ENCODE assay signal across 12 mouse cellular contexts in the genomic region with DNA sequence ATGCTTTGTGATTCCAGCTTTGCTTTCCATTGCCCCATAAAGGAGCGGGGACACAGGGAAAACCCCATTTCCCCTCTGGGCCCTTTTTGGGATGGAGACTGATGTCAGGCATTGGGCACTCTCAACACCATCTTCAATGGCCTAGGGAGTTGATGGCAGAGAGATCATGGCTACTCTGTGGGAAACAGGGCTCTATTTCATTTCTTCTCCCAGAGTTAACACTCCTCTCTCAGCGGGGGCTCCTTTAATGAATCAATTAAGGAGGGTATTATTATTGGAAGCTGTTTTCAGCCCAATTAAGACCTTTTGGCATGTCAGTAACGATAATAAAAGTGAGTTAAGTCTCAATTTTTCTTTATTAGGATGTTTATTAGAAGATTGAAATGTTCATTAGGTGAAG.
"Had no signal": no experiment of that assay in that cellular context is flagged by ENCODE, and none has a peak within 500 bp of the region (broad histone marks: within the 10 kb centered on the region; RNA-seq: fewer than 3 reads in every experiment).

No protein-coding gene starts in this region.

- DNase-seq: kidney, postnatal 14 days; lung, embryonic 14.5 days; lung, postnatal 10 days; lung, postnatal 4 days; midbrain, embryonic 14.5 days; right cerebral cortex, adult 18-20 months; right cerebral cortex, postnatal 25 days had no signal

- H3K9me3 ChIP-seq: limb, embryonic 15.5 days; liver, embryonic 12.5 days; midbrain, embryonic 10.5 days had no signal

- H3K4me3 ChIP-seq: left cerebral cortex, adult 2 months; limb, embryonic 15.5 days; liver, embryonic 12.5 days; midbrain, embryonic 10.5 days; myocyte had no signal

- H3K4me1 ChIP-seq: limb, embryonic 15.5 days; liver, embryonic 12.5 days; midbrain, embryonic 10.5 days had no signal

- H3K27ac ChIP-seq: left cerebral cortex, adult 2 months; limb, embryonic 15.5 days; liver, embryonic 12.5 days; midbrain, embryonic 10.5 days had no signal

- H3K27me3 ChIP-seq: limb, embryonic 15.5 days; liver, embryonic 12.5 days had no signal

- H3K36me3 ChIP-seq: limb, embryonic 15.5 days; liver, embryonic 12.5 days; midbrain, embryonic 10.5 days had no signal

- H3K9ac ChIP-seq: limb, embryonic 15.5 days; liver, embryonic 12.5 days; lung, embryonic 14.5 days had no signal

- ATAC-seq: liver, embryonic 12.5 days had no signal

- H3K4me2 ChIP-seq: limb, embryonic 15.5 days; liver, embryonic 12.5 days; lung, embryonic 14.5 days had no signal
